Mouse (Mus musculus) testis, postnatal 10 days (tissue): ENCODE data around the gene Pnrc1.

ENCODE experiments used
- DNase-seq: peaks from one replicate; pipeline ENCODE4 v3.0.0; 2021; ENCODE audit warnings: low spot score

Gene Pnrc1

GRCm38 (mm10) chr4:33270386-33271314 lies 19.3 kb downstream of the Pnrc1 start:
- no peak for DNase-seq

GRCm38 (mm10) chr4:33264979-33265726 lies 24.8 kb downstream of the Pnrc1 start:
- DNase-seq: no peak

GRCm38 (mm10) chr4:33262897-33263296 lies 27.1 kb downstream of the Pnrc1 start:
- DNase-seq: no peak

DNA sequence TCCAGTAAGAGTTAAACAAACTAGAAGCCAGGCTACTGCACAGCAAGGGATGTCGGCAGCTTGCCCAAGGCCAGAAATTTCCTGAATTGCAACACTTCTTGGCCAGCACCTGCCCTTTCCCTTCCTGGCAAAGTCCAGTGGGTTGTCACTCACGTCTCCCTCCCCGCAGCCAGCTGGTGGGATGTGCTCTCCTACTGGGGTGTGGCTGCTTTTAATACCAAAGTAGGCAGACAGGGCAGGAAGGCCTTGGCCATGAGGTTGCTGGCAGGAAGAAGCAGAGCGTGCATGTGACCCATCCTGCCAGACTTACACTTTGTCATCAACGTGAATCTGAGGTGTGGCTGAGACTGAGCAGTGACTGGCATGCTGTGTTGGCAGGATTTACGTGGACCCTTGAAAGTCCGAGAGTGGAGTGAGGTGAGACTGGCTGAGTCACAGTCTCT lies 28.6 kb downstream of the Pnrc1 start:
- DNase-seq: peak; percentile 95

GRCm38 (mm10) chr4:33260311-33260710 lies 29.7 kb downstream of the Pnrc1 start:
- no peak for DNase-seq

GRCm38 (mm10) chr4:33257263-33257964 lies 32.5 kb downstream of the Pnrc1 start:
- peak; percentile 75 for DNase-seq

DNA sequence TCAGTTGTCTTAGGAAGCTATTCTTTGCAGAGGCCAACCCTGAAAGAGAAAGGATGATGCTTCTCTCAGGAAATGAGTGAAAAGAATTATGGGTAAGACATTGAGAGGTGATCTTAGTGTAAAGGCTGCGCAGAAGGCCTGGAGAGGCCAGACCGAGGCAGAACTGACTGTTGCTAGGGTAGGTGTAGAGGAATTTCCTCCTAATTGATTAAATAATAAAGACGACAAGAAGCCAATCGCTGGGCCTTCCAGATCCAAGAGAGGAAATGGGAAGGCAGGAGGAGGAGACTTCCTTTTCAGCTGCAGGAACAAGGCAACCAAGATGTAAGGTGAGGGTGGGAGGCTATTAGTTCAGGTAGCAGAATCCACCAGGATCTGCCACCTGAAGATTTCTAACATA lies 35.3 kb downstream of the Pnrc1 start:
- DNase-seq: no peak

DNA sequence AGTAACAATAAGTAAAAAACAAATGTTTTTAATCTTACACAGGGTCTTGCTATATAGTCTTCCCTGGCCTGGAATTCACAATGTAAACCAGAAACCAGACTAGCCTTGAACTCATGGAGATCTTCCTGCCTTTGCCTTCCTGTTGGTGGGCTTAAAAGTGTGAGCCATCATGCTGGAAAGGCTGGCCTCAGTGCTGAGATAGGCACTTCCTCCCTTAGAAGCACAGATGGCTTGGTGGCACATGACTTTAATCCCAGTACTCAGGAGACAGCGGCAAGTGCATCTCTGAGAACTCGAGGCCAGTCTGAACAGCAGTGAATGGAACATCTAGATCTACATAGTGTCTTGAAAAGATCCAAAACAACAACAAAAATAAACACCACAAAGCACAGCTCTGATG lies 39.1 kb downstream of the Pnrc1 start:
- no peak for DNase-seq

GRCm38 (mm10) chr4:33249716-33250230 lies 40.2 kb downstream of the Pnrc1 start:
- DNase-seq: no peak

DNA sequence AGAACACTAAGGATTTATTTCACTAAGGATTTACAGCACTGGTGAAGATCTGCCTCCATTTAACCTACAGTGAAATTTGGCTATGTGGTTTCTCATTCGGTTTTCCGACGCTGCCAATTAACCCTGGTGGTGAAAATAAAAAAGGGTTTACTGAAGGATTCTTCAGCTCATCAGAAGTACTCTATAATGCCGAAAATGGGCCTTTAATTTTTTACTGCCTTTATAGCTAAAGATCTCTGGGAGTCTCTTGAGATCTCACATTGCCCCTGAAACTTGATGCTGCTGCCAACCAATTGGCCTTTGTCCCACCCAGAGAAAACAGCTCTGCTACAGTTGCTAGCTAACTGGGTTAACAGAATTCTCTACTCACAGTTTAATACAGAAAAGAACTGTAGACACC lies 41.0 kb downstream of the Pnrc1 start:
- DNase-seq: no peak

- peak; percentile 99 for DNase-seq
Observed at GRCm38 (mm10) chr4:33248062-33248889, 41.7 kb downstream of the Pnrc1 start.

DNA sequence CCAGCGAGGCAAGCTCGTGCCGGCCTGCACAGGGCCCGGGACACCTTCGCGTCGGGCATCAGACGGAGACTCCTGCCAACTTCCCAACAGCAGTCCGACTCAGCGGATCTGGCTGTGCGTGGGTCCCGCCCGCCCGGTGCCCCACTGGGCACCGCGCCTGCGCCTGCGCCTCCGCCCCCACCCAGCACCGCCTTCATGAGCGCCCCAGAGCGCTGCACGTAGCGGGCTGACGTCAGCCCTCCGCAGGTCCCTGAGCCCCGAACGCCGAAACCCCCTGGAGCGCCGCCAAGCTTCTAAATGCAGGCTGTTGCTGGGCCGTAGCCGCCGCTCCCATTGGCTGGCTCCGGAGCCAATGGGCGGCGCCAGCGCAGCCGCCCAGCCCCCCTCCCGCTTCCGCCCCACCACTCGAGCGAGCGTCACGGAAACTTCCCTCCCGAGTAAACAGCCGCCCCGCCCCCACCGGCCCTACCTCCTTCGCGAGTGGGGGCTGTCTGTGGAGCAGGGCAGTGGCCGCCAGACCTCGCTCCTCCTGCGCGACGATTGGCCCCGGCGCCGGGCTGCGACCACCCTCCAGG lies 42.4 kb downstream of the Pnrc1 start:
- DNase-seq: peak; percentile 100

GRCm38 (mm10) chr4:33245853-33246395 lies 44.0 kb downstream of the Pnrc1 start:
- DNase-seq: no peak

- DNase-seq: no peak
Observed at GRCm38 (mm10) chr4:33243921-33244320, 46.0 kb downstream of the Pnrc1 start.

GRCm38 (mm10) chr4:33243016-33243758 lies 46.8 kb downstream of the Pnrc1 start:
- DNase-seq: no peak

DNA sequence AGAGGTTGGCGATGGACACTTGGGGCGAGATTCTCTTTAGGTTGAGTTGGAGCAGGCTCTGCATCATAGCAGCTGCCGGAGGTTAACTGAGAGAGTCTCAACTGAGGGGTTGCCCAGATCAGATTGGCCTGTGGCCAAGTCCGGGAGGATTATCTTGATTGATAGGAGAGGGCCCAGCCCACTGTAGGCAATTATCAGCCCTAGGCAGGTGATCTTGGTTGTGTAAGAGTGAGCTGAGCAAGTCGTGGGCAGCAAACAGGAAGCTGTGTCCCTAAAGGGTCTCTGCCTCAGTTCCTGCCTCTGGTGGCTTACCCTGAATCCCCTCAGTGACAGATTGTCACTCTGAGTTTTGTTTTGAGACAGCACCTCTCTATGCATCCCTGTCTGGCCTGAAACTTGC lies 47.4 kb downstream of the Pnrc1 start:
- peak; percentile 68 for DNase-seq

DNA sequence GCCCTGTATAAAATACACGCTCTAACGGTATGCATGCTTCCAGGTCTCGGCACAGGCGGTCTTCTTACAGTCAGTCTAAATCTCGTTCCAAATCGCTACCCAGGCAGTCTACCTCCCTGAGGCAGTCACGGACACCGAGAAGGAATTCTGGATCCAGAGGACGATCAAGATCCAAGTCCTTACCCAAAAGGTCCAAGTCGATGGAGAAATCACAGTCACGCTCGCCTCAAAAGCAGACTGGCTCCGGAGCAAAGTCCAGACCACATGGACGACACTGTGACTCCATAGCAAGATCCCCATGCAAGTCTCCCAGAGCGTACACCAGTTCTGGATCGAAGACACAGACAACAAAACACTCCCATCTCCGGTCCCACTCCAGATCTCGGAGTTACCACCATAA lies 59.1 kb downstream of the Pnrc1 start:
- DNase-seq: no peak

DNA sequence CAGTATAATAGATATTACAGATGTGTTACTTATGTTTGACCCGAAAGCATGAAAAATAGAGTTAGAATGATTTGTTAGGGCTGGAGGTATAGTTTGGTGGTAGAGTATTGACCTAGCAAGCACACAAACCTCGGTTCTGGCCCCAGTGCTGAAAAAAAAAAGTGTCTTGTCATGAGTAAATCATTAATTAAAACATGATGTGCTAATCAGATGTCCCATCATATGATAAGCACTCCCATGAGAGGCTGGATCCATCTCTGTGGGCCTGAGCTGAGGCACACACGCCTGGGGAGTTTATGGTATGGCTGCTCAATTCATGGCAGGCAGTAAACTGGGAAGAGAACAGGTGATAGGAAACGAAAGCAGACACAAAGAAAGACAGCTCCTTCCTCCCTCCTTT lies 60.3 kb downstream of the Pnrc1 start:
- DNase-seq: no peak

DNA sequence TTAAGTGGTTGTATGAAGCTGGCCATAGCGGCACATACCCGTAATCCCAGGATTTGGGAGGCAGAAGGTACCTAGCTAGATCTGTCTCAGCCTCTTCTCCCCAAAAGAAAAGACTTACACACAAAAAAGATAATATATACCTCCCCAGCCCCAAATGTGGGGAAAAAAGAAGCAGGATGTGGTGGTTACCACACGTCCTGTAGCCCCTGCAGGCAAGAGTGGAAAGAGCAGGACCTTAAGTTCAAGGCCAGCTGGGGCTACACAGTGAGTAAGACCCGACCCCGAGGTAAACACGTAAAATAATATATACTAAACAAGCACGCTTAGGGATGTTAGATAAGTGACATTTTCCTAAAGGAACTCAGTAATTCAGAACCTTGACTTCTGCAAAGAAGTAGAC lies 62.8 kb downstream of the Pnrc1 start:
- DNase-seq: no peak
